Mouse (Mus musculus) retina, adult 2 months (tissue): ENCODE measurements around the gene Crtap.

Experiments used
- DNase-seq: peaks from one replicate; pipeline ENCODE4 v3.0.0-alpha.2; 2012; ENCODE audit warnings: low read depth, low spot score

Gene Crtap

GRCm38 (mm10) chr9:114389905-114390748 lies at the start of gene Crtap:
TSS of gene Crtap (minus strand) at chr9:114390675.
- no peak for DNase-seq

DNA sequence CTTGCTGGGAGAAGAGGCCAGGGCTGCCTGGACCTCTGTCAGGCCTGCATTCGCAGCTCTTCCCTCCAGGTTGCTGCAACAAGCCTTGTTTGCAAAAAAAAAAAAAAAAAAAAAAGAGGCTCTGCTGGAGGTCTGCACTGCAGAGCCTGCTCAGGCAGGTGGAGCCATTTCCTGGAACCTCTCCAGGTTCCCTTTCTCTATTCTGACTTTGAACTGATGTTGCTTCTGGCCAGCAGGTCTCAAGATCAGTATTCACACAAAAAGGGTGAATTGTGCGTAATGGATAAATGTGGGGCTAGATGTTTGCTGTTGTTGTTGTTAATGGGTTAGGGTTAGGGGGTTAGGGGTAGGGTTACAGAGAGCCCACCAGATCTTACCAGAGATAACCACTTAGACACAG lies 45.2 kb upstream of the Crtap start:
- DNase-seq: no peak

GRCm38 (mm10) chr9:114428103-114428834 lies 37.8 kb upstream of the Crtap start:
- no peak for DNase-seq

- DNase-seq: no peak
Observed at GRCm38 (mm10) chr9:114427425-114427824, 37.0 kb upstream of the Crtap start.

DNA sequence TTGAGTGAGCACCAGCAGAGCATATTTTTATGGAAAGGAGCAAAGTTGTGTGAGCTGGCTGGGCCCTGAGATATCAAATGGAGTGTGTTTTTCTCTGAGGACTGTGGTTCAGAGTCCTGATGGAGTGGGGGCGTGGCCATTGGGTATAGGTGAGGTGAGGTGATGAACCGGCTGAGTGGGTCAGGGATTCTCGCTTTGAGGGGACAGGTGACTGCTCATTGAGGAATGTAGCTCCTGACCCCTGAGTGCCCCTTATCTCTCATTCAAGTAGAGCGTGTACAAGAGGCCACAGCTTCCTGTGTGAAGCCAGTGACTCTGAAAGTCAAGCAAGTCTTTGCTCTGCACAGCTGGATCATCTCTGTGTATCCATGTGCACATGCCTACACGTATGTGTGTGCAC lies 35.7 kb upstream of the Crtap start:
- DNase-seq: no peak

DNA sequence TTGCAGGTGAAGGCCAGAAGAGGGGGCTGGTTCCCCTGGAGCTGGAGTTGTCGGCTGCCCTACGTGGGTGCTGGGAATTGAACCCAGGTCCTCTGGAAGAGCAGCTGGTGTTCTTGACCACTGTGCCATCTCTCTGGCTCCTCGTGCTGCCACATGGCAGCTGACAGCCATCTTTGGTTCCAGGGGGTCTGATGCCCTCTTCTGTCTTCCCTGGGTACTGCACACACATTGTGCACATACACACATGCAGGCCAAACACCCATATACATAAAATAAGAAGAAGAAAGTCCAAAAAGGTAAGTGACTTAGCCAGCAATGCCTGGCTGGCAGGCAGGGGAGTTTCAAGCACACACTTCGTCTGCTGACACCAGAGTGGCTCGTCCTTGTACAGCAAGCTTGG lies 35.1 kb upstream of the Crtap start:
- no peak for DNase-seq

DNA sequence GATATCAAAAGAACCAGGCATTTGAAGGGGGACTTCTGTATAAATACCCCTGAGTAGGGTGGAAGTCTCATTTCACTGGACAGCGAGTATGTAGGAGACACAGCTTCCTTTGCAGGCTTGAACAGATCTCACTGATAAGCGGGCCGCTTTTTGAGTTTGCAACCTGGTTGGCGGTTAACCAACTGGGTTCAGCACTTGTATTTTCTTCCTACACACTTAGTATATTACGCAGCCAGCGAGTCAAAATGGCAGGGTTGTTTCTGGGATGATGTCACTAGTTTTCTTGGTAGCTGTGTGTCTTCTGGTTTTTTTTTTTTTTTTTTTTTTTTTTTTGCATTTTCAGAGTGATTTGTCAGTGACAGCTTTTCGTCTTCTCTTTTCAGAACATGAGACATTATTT lies 31.3 kb upstream of the Crtap start:
- no peak for DNase-seq

- DNase-seq: no peak
Observed at GRCm38 (mm10) chr9:114421045-114421444, 30.6 kb upstream of the Crtap start.

GRCm38 (mm10) chr9:114420443-114420842 lies 30.0 kb upstream of the Crtap start:
- no peak for DNase-seq

- DNase-seq: no peak
Observed at GRCm38 (mm10) chr9:114418187-114418586, 27.7 kb upstream of the Crtap start.

GRCm38 (mm10) chr9:114416646-114417517 lies 26.4 kb upstream of the Crtap start:
- no peak for DNase-seq

- peak; percentile 33 for DNase-seq
Observed at GRCm38 (mm10) chr9:114415701-114416100, 25.2 kb upstream of the Crtap start.

DNA sequence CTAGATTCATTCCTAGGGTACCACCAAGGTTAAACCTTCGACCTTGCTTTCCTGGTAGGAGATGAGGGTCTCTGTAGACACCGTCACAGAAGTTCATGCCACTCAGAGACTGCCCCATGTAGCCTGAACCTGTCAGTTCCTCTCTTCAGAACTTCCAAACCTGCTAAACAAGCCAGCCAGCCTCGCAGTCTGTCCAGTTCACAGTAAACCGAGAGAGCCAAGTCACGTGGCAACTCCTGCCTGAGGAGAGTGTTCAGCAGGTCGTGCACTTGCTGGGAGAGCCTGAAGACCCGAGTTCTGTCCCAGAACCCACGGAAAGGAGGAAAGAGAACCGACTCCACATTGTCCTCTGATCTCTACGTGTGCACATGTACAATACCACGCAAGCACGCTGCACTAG lies 23.4 kb upstream of the Crtap start:
- no peak for DNase-seq

DNA sequence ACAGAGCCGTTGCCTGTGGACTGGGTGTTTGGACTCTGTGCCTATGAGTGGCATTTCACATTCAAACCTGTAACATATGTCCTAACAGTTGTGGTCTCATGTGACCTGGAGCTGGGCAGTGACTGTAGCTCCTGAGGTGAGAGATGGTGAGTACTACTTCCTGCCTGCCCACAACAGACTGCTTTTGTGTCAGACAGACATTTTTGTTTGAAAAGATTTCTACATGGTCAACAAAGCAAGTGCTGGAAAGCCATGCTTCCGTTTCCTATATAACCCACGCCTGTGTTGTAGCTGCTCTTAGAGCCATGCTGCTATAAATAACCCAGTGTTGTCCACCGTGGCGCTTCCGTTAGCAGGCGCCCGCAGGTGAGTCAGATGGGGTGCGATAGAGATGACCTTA lies 21.9 kb upstream of the Crtap start:
- no peak for DNase-seq

- no peak for DNase-seq
Observed at GRCm38 (mm10) chr9:114411295-114411694, 20.8 kb upstream of the Crtap start.

DNA sequence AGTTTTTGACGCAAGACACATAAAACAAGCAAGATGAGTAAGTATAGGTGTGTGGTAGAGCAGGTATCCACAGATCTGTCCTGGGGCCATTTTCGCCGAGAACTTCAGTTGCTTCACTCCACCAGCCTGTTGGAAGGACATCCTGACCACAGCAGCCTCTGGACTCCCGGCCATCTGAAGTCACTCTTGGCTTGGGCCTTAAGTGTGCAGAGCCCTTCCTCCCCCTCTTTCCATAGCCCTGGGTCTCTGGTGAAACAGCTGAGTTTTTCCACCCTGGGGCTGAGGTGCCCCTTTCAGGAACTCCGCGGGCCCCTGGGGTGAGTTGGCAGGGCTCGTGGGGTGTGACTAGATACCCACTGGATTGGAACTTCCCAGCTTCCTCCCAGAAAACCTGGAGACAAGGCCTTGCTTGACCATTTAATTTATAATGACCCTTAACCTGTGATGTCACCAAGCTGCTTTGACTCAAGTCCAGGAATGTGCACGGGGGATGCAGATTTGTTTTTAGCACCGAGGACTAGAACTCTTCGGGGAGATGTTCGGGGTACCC lies 19.9 kb upstream of the Crtap start:
- DNase-seq: no peak

- no peak for DNase-seq
Observed at GRCm38 (mm10) chr9:114407676-114408075, 17.2 kb upstream of the Crtap start.

GRCm38 (mm10) chr9:114401685-114402080 lies 11.2 kb upstream of the Crtap start:
- no peak for DNase-seq

- no peak for DNase-seq
Observed at GRCm38 (mm10) chr9:114400949-114401684, 10.6 kb upstream of the Crtap start, which contains the start of the genes Glb1 and Tmppe. TSS of gene Glb1 (plus strand) at chr9:114401076. TSS of gene Tmppe (plus strand) at chr9:114401105.

- no peak for DNase-seq
Observed at GRCm38 (mm10) chr9:114400588-114400948, 10.1 kb upstream of the Crtap start.

GRCm38 (mm10) chr9:114399680-114400079 lies 9.2 kb upstream of the Crtap start:
- no peak for DNase-seq
